Mouse (Mus musculus) hindbrain, embryonic 12.5 days (tissue): ENCODE measurements around the gene Kptn. TPM values are rescaled to one million over a fixed set of nuclear protein-coding genes. Genes with fewer than 3 reads are reported as not detected.

ENCODE experiments used
- ATAC-seq: fragments of 200-750 bp; cut with Nextera tagmentation; 2 replicates; pipeline ENCODE4 v1.8.0; 2017; ENCODE audit warnings: moderate TSS enrichment; ENCODE audit not compliant: low FRiP score
- H3K27ac ChIP-seq: fragments of 300-500 bp; sonication (generic); 2 replicates; pipeline ENCODE4 v1.5.1; 2016; ENCODE audit warnings: mild to moderate bottlenecking
- H3K27me3 ChIP-seq: fragments of 300-500 bp; sonication (generic); 2 replicates; pipeline ENCODE4 v1.6.1; 2016; ENCODE audit warnings: mild to moderate bottlenecking
- H3K36me3 ChIP-seq: fragments of 300-500 bp; sonication (generic); 2 replicates; pipeline ENCODE4 v1.6.1; 2016; ENCODE audit warnings: mild to moderate bottlenecking
- H3K4me1 ChIP-seq: fragments of 300-500 bp; sonication (generic); 2 replicates; pipeline ENCODE4 v1.6.1; 2016
- H3K4me2 ChIP-seq: fragments of 300-500 bp; sonication (generic); replicated peaks from 2 replicates; pipeline ENCODE4 v1.6.1; 2016; ENCODE audit warnings: mild to moderate bottlenecking
- H3K4me3 ChIP-seq: fragments of 300-500 bp; sonication (generic); 2 replicates; pipeline ENCODE4 v1.5.1; 2016; ENCODE audit warnings: mild to moderate bottlenecking
- H3K9ac ChIP-seq: fragments of 300-500 bp; sonication (generic); 2 replicates; pipeline ENCODE4 v1.6.1; 2016; ENCODE audit warnings: mild to moderate bottlenecking, moderate library complexity
- H3K9me3 ChIP-seq: fragments of 300-500 bp; sonication (generic); replicated peaks from 2 replicates; pipeline ENCODE4 v1.6.1; 2016; ENCODE audit warnings: mild to moderate bottlenecking
- WGBS: fragments of 180-500 bp; shearing (Covaris S2); methylation state at CpG from one replicate; pipeline ENCODE4 v1.1.7; 2016; 5-methylcytosine and 5-hydroxymethylcytosine counted together
- polyA plus RNA-seq: library from polyadenylated mRNA; unstranded; fragments of >200 nt; fragmentation: Nextera tagmentation; extraction: Ambion mirVana; gene quantifications from 2 replicates; pipeline ENCODE4 v1.2.1, GENCODE M21; 2016

The Kptn gene
- polyA plus RNA-seq, 1 experiment from 2014 or later, result 30.9 TPM

DNA sequence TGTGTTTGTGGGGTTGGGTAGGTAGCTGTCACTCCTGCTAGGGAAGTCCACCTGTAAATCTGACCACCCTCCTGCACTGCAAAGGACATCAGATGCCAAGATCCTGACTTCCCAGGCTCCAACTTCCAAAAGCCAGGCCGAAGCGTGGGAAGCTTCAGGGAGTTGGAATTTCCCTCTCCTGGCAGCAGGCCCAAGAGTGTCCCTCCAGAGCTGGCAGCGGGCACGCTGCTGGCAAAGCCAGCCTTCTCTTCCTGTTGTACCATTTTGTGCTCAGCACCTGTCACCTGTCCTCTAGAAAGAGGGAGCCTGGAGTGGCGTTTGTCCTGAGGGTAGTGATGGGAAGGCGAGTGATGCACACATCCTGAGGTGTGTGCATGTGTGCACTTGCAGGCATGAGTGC, 8.6 kb downstream of the Kptn start:
- 91% methylated on average over 6 of the region's 6 CpGs for WGBS
- Histone ChIP-seq H3K27me3 (no peaks in the 10 kb centered on the region), H3K4me3 (no peak overlapping the region), H3K9me3 (no peaks in the 10 kb centered on the region), H3K27ac (no peak overlapping the region), H3K36me3 (peaks cover 9% of the 10 kb centered on the region), H3K4me2 (no peak overlapping the region), H3K9ac (no peak overlapping the region), H3K4me1 (peaks cover 42% of the 10 kb centered on the region)
- no peak for ATAC-seq

DNA sequence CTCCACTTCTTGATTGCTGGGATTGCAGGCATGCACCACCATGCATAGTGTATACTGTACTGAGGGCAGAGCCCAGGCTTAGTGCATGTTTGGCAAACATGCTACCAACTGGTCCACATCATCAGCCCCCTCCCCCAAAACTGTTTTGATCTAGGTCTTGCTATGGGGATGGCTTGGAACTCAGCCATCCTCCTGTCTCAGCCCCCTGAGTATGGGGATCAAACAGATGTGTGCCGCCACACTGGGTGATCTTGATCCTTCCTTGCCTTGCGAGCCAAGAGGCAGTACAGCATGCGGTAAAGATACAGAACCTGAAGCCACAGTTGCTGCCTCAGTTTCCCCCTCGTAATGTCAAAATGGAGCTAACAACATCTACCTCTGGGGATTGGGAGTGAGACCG, 9.2 kb downstream of the Kptn start:
- no peak overlapping the region for H3K9ac ChIP-seq
- H3K4me2 ChIP-seq, result peak overlapping the region; percentile 74
- H3K4me1 ChIP-seq, result peaks cover 48% of the 10 kb centered on the region
- H3K27me3 ChIP-seq, result no peaks in the 10 kb centered on the region
- ATAC-seq, result no peak
- no peak overlapping the region for H3K4me3 ChIP-seq
- WGBS, result 67% methylated on average over 5 of the region's 5 CpGs
- peak overlapping the region; percentile 90 for H3K27ac ChIP-seq
- peaks cover 9% of the 10 kb centered on the region for H3K36me3 ChIP-seq
- H3K9me3 ChIP-seq, result no peaks in the 10 kb centered on the region

DNA sequence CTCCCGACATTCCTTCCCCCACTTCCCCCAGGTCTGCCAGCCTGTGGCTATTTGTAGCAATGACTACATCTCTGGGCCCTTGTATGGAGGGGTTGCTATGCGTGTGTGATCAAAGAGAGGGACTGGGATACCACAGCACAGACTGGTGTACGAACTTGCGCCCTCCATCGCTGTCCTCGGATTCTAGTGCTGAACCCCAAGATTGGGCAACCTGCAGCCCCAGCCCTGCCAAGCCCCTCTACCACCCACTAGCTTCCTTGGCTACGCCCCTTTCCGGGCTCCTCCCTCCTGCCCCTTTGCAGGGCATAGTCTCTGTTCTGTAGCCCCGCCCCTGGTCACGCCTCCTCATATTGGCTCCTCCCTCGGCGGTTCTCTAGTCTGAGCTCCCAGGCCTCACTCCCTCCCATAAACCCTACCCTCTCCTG, 9.7 kb downstream of the Kptn start, which contains the start of gene Slc8a2:
Gene Slc8a2, plus strand, starts transcription at position 406 of the 425 bp plus-strand sequence.
- peak within 1 kb of the TSS; percentile 71 for H3K4me3 ChIP-seq
- H3K36me3 ChIP-seq, result peaks cover 9% of the 10 kb centered on the region
- no peaks in the 10 kb centered on the region for H3K27me3 ChIP-seq
- 2% methylated on average over 12 of the region's 12 CpGs for WGBS
- peak within 1 kb of the TSS; percentile 85 for H3K9ac ChIP-seq
- no peaks in the 10 kb centered on the region for H3K9me3 ChIP-seq
- peaks cover 53% of the 10 kb centered on the region for H3K4me1 ChIP-seq
- H3K4me2 ChIP-seq, result peak within 1 kb of the TSS; percentile 74
- H3K27ac ChIP-seq, result peak within 1 kb of the TSS; percentile 90
- peak; percentile 84 for ATAC-seq

- no peaks in the 10 kb centered on the region for H3K27me3 ChIP-seq
- peak; percentile 76 for ATAC-seq
- peaks cover 58% of the 10 kb centered on the region for H3K4me1 ChIP-seq
- H3K9me3 ChIP-seq, result no peaks in the 10 kb centered on the region
- peak overlapping the region; percentile 85 for H3K9ac ChIP-seq
- 0% methylated on average over 34 of the region's 38 CpGs for WGBS
- peaks cover 9% of the 10 kb centered on the region for H3K36me3 ChIP-seq
- peak overlapping the region; percentile 90 for H3K27ac ChIP-seq
- peak overlapping the region; percentile 74 for H3K4me2 ChIP-seq
- H3K4me3 ChIP-seq, result peak overlapping the region; percentile 71
These were observed 10.4 kb downstream of the Kptn start for GRCm38 (mm10) chr7:16129846-16130691.

GRCm38 (mm10) chr7:16130956-16131634, 11.4 kb downstream of the Kptn start:
- Histone ChIP-seq H3K4me1 (peaks cover 67% of the 10 kb centered on the region), H3K9me3 (no peaks in the 10 kb centered on the region), H3K36me3 (no peaks in the 10 kb centered on the region), H3K27me3 (no peaks in the 10 kb centered on the region), H3K4me2 (peak overlapping the region; percentile 74), H3K9ac (peak overlapping the region; percentile 85), H3K4me3 (peak overlapping the region; percentile 71), H3K27ac (peak overlapping the region; percentile 90; the same call in 1 of the 2 replicates)
- no peak for ATAC-seq
- 38% methylated on average over 13 of the region's 13 CpGs for WGBS

DNA sequence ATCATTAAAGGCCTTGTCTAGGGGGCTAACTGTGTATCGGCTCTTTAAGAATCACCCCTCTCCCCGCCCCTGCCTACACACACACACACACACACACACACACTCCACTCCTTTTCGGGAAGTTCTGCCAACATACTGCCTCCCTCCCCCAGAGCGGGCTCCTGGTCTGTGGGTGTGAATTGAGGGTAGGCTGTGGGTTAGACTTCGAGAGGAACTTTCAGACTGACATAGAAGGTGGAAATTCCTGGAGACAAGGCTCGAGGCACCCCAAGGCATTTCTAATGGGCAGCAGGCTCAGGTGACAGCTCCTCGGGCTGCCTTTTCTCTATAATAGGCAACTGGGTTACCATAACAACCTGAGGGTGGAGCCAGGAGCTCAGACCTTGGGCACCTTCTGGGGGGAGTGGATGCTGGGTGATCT, 12.5 kb downstream of the Kptn start:
- peak overlapping the region; percentile 74 for H3K4me2 ChIP-seq
- no peaks in the 10 kb centered on the region for H3K9me3 ChIP-seq
- no peak for ATAC-seq
- H3K36me3 ChIP-seq, result no peaks in the 10 kb centered on the region
- peak overlapping the region; percentile 32; the same call in 1 of the 2 replicates for H3K9ac ChIP-seq
- H3K4me3 ChIP-seq, result peak overlapping the region; percentile 71
- H3K4me1 ChIP-seq, result peaks cover 69% of the 10 kb centered on the region
- WGBS, result 14% methylated on average over 5 of the region's 7 CpGs
- peak overlapping the region; percentile 58 for H3K27ac ChIP-seq
- no peaks in the 10 kb centered on the region for H3K27me3 ChIP-seq

DNA sequence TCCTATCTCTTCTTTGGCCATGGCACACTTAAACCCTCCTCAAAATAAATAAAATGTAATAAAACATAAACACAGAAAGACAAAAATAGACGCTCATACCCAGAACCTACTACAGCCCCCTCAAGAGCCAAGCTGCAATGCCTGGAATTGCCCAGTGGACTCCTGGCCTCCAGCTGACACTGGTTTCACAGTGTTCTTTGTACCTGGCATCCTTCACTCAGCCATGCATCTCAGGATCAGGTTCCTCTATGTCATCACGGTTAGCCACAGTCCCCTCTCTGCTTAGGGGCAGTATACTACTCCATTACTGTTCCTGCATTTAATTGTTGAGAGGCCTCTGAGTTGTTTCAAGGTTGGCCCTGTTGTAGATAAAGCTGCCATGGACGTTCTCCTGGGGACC, 13.2 kb downstream of the Kptn start:
- Histone ChIP-seq H3K4me3 (no peak overlapping the region), H3K4me2 (peak overlapping the region; percentile 9; the same call in 1 of the 2 replicates), H3K9ac (no peak overlapping the region), H3K9me3 (no peaks in the 10 kb centered on the region), H3K27me3 (no peaks in the 10 kb centered on the region), H3K36me3 (no peaks in the 10 kb centered on the region), H3K4me1 (peaks cover 69% of the 10 kb centered on the region), H3K27ac (0 out of 2 replicates have a peak overlapping the region, but pooled peaks have one; percentile 44)
- 71% methylated on average over 3 of the region's 3 CpGs for WGBS
- ATAC-seq, result no peak

GRCm38 (mm10) chr7:16133691-16134090, 14.0 kb downstream of the Kptn start:
- peaks cover 68% of the 10 kb centered on the region for H3K4me1 ChIP-seq
- peak overlapping the region; percentile 9; the same call in 1 of the 2 replicates for H3K4me2 ChIP-seq
- H3K27me3 ChIP-seq, result no peaks in the 10 kb centered on the region
- H3K36me3 ChIP-seq, result no peaks in the 10 kb centered on the region
- no peak overlapping the region for H3K4me3 ChIP-seq
- WGBS, result 92% methylated on average over 9 of the region's 9 CpGs
- peak overlapping the region; percentile 79 for H3K27ac ChIP-seq
- H3K9ac ChIP-seq, result no peak overlapping the region
- no peaks in the 10 kb centered on the region for H3K9me3 ChIP-seq
- no peak for ATAC-seq

GRCm38 (mm10) chr7:16134951-16135392, 15.3 kb downstream of the Kptn start:
- peak; percentile 71 for ATAC-seq

DNA sequence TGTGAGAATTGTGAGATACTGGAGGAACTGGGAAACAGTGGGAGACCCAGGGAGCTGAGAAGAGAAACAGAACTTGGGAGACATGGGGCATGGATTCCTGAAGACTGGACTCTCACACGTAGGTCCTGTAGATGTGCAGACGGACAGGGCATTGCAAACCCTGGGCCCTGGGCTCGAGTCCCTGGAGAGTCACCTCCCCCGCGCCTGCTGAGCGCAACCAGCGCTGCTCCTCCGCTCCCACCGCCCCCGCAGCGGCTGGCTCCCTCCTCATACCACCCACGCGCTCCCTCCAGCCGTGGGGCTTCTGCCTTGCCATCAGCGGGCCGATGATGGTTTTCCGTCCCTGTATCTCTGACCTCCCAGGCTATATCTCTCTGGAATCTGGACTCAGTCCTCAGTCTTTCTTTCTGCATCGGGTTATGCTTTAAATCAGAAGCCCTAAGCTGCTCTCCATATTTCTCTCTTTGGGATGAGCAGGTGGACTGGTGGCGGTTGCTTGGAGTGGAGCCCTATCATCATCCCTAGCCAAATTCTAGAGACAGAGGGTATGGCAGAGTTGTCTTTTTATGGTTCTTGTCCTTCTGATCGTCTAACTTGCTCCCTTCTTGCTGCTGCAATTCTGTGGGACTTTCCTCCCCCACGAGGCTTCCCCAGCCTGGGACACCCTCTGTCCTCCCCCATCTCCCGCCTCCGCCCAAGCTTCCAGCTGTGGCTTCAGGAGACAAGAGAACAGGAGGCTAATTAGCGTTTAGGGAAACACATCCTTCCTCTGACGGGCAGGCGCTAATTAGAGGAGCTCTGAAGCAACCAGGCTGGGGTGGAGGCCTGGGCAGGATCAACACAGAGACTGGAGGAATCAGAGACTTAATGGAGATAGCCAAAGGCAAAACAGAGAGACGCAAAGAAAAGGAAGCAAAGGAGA, 27.1 kb downstream of the Kptn start:
- H3K9ac ChIP-seq, result no peak overlapping the region
- H3K27ac ChIP-seq, result peak overlapping the region; percentile 49
- no peaks in the 10 kb centered on the region for H3K9me3 ChIP-seq
- no peak overlapping the region for H3K4me3 ChIP-seq
- H3K4me1 ChIP-seq, result peaks cover 10% of the 10 kb centered on the region
- ATAC-seq, result 0 out of 2 replicates have a peak, but pooled peaks have one; percentile 41
- H3K4me2 ChIP-seq, result no peak overlapping the region
- peaks cover 23% of the 10 kb centered on the region for H3K36me3 ChIP-seq
- H3K27me3 ChIP-seq, result peaks cover 6% of the 10 kb centered on the region
- WGBS, result 33% methylated on average over 27 of the region's 27 CpGs

More at GRCm38 (mm10) chr7:16134951-16135392, 15.3 kb downstream of the Kptn start:
- Histone ChIP-seq H3K9me3 (no peaks in the 10 kb centered on the region), H3K4me1 (peaks cover 56% of the 10 kb centered on the region), H3K4me3 (0 out of 2 replicates have a peak overlapping the region, but pooled peaks have one; percentile 12), H3K36me3 (peaks cover 5% of the 10 kb centered on the region; the same call in 1 of the 2 replicates), H3K27me3 (no peaks in the 10 kb centered on the region), H3K4me2 (peak overlapping the region; percentile 9), H3K27ac (peak overlapping the region; percentile 79), H3K9ac (no peak overlapping the region)
- WGBS, result 25% methylated on average over 7 of the region's 7 CpGs

DNA sequence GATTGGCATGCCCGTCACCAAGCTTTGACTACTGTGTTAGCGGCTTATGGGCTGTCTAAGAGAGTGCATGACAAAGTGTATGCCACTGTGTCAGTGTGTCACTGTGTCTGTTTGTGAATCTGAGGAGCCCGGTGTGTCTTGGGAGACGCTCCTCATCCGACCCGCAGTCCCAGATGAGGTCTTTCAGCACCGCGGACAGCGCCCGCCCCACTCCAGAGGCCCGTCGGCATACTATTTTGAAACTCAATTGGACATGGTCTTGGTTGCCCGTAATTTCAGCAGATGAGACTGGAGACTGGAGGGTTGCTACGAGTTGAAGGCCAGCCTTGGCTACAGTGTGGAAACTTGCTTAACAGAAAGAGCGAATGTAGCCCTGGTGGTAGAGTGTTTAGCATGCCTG, 27.9 kb downstream of the Kptn start:
- peaks cover 10% of the 10 kb centered on the region for H3K4me1 ChIP-seq
- H3K9ac ChIP-seq, result no peak overlapping the region
- H3K27me3 ChIP-seq, result peaks cover 6% of the 10 kb centered on the region
- no peaks in the 10 kb centered on the region for H3K9me3 ChIP-seq
- no peak overlapping the region for H3K4me3 ChIP-seq
- 0 out of 2 replicates have a peak overlapping the region, but pooled peaks have one; percentile 1 for H3K27ac ChIP-seq
- no peak overlapping the region for H3K4me2 ChIP-seq
- no peak for ATAC-seq
- H3K36me3 ChIP-seq, result peaks cover 21% of the 10 kb centered on the region
- 14% methylated on average over 15 of the region's 15 CpGs for WGBS
